Mouse (Mus musculus) MEL (cell line): ENCODE data around the gene Gnl1. TPM values are rescaled to one million over a fixed set of nuclear protein-coding genes. Genes with fewer than 3 reads are reported as not detected.
A peak's percentile ranks its signal among the peaks of the same experiment; 100 is the strongest.
"Not testable (repeated sequence)": the region's sequence is repeated elsewhere in the genome, so short reads cannot be mapped to it uniquely, and the experiment has no call there.

Experiments used
- DNase-seq: peaks from one replicate; pipeline ENCODE4 v3.0.0; 2011; ENCODE audit warnings: low read depth, low spot score
- H3K27ac ChIP-seq: 2 replicates; pipeline ENCODE4 v1.5.1; 2012; ENCODE audit warnings: low read depth, mild to moderate bottlenecking, control low read depth, low read length, moderate library complexity; ENCODE audit not compliant: control insufficient read depth
- H3K27me3 ChIP-seq, 2 experiments: fragments of 150-350 bp in 1 of 2; sonication (generic) in 1 of 2; 2 replicates each; pipeline ENCODE4 v1.6.1; 2012; ENCODE audit warnings: low read length in 2 of 2, mild to moderate bottlenecking in 2 of 2, improper control_type of control experiment in 1 of 2, moderate library complexity in 1 of 2; ENCODE audit not compliant: insufficient read depth in 2 of 2, control insufficient read depth in 1 of 2
- H3K36me3 ChIP-seq, 2 experiments: 2 replicates each; pipeline ENCODE4 v1.6.1; 2012 to 2014; ENCODE audit warnings: low read length in 2 of 2, improper control_type of control experiment in 1 of 2, inconsistent platforms in 1 of 2, mild to moderate bottlenecking in 1 of 2; ENCODE audit not compliant: insufficient read depth in 2 of 2, control insufficient read depth in 1 of 2
- H3K4me1 ChIP-seq, 2 experiments: fragments of 150-350 bp in 1 of 2; sonication (generic) in 1 of 2; 2 replicates each; pipeline ENCODE4 v1.6.1; 2012; ENCODE audit warnings: low read length in 2 of 2, improper control_type of control experiment in 1 of 2, mild to moderate bottlenecking in 1 of 2; ENCODE audit not compliant: insufficient read depth in 2 of 2, control insufficient read depth in 1 of 2
- H3K4me3 ChIP-seq, 2 experiments: fragments of 150-350 bp in 1 of 2; sonication (generic) in 1 of 2; 2 replicates each; pipeline ENCODE4 v1.5.1; 2012; ENCODE audit warnings: low read depth in 2 of 2, low read length in 2 of 2, mild to moderate bottlenecking in 2 of 2, moderate library complexity in 2 of 2, control low read depth in 1 of 2, improper control_type of control experiment in 1 of 2; ENCODE audit not compliant: control insufficient read depth in 1 of 2, insufficient read depth in 1 of 2
- H3K79me2 ChIP-seq: 2 replicates; pipeline ENCODE4 v1.6.1; 2012; ENCODE audit warnings: mild to moderate bottlenecking, low read length, moderate library complexity; ENCODE audit not compliant: control insufficient read depth, poor library complexity, insufficient read depth
- H3K9ac ChIP-seq: 2 replicates; pipeline ENCODE4 v1.6.1; 2012; ENCODE audit warnings: low read depth, mild to moderate bottlenecking, control low read depth, low read length, moderate library complexity; ENCODE audit not compliant: control insufficient read depth, poor library complexity, severe bottlenecking
- H3K9me3 ChIP-seq: fragments of 150-350 bp; sonication (generic); replicated peaks from 2 replicates; pipeline ENCODE4 v1.6.1; 2012; ENCODE audit warnings: mild to moderate bottlenecking, low read length, improper control_type of control experiment, moderate library complexity; ENCODE audit not compliant: insufficient read depth
- CHD1 ChIP-seq: IDR thresholded peaks from 2 replicates; pipeline ENCODE4 v1.6.1; 2012; ENCODE audit warnings: low read depth, mild to moderate bottlenecking, inconsistent platforms, low read length, improper control_type of control experiment
- CHD2 ChIP-seq: IDR thresholded peaks from 2 replicates; pipeline ENCODE4 v1.6.1; 2011; ENCODE audit warnings: low read length, improper control_type of control experiment
- ETS1 ChIP-seq: IDR thresholded peaks from 2 replicates; pipeline ENCODE4 v1.6.1; 2012; ENCODE audit warnings: low read depth, mild to moderate bottlenecking, inconsistent platforms, low read length, improper control_type of control experiment, moderate library complexity
- MXI1 ChIP-seq: IDR thresholded peaks from 2 replicates; pipeline ENCODE4 v1.6.1; 2011; ENCODE audit warnings: mild to moderate bottlenecking, low read depth, low read length, improper control_type of control experiment
- MYC ChIP-seq: IDR thresholded peaks from 2 replicates; pipeline ENCODE4 v1.6.1; 2011; ENCODE audit warnings: low read depth, mild to moderate bottlenecking, low read length, improper control_type of control experiment, moderate library complexity
- POLR2A ChIP-seq, 2 experiments: IDR thresholded peaks; 2 replicates each; pipeline ENCODE4 v1.6.1; 2011 to 2012; ENCODE audit warnings: low read length in 2 of 2, mild to moderate bottlenecking in 2 of 2, control low read depth in 1 of 2, improper control_type of control experiment in 1 of 2, low read depth in 1 of 2, moderate library complexity in 1 of 2; ENCODE audit not compliant: control insufficient read depth in 1 of 2, insufficient read depth in 1 of 2, poor library complexity in 1 of 2
- POLR2AphosphoS5 ChIP-seq: IDR thresholded peaks from 2 replicates; pipeline ENCODE4 v1.6.1; 2012; ENCODE audit warnings: low read depth, borderline replicate concordance, mild to moderate bottlenecking, inconsistent platforms, low read length, moderate library complexity, mixed read lengths
- RAD21 ChIP-seq: IDR thresholded peaks from 2 replicates; pipeline ENCODE4 v1.6.1; 2011; ENCODE audit warnings: mild to moderate bottlenecking, low read depth, low read length, improper control_type of control experiment
- RCOR1 ChIP-seq: IDR thresholded peaks from 2 replicates; pipeline ENCODE4 v1.6.1; 2012; ENCODE audit warnings: low read depth, mild to moderate bottlenecking, inconsistent platforms, low read length, improper control_type of control experiment
- ZC3H11A ChIP-seq: IDR thresholded peaks from 2 replicates; pipeline ENCODE4 v1.6.1; 2012; ENCODE audit warnings: low read depth, mild to moderate bottlenecking, inconsistent platforms, low read length, improper control_type of control experiment
- ZKSCAN1 ChIP-seq: IDR thresholded peaks from 2 replicates; pipeline ENCODE4 v1.6.1; 2012; ENCODE audit warnings: low read depth, mild to moderate bottlenecking, inconsistent platforms, low read length, improper control_type of control experiment, moderate library complexity
- polyA plus RNA-seq, 2 experiments: library from polyadenylated mRNA; stranded (reverse) in 1 of 2; unstranded in 1 of 2; fragments of >175 nt in 1 of 2; fragments of >200 nt in 1 of 2; gene quantifications; 2 replicates each; pipeline versions ENCODE4 v1.2.1 to v1.2.4; 2012; ENCODE audit warnings: low replicate concordance in 2 of 2, low read depth in 1 of 2; ENCODE audit not compliant: insufficient read length in 2 of 2, insufficient read depth in 1 of 2, missing spikeins in 1 of 2
- total RNA-seq: library from RNA; depleted of rRNA; stranded (reverse); fragments of 300-350 nt; gene quantifications from 2 replicates; pipeline ENCODE4 v1.2.3, GENCODE M21; 2012

Gene Gnl1
- total and polyA plus RNA-seq, 3 experiments, result 57.1 to 98.5 TPM; not detected in 1

DNA sequence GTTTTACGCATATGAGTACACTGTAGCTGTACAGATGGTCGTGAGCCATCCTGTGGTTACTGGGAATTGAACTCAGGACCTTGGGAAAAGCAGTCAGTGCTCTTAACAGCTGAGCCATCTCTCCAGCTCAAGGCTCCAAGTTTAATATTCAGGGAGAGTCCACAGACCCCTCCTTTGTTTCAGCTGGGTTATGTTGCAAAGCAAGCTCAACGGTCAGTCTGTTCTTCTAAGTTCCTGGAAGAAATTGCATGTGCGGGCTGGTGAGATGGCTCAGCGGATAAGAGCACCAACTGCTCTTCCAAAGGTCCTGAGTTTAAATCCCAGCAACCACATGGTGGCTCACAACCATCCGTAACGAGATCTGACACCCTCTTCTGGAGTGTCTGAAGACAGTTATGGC lies 24.8 kb downstream of the Gnl1 start:
- peaks cover 23 to 41% of the 10 kb centered on the region in 2 experiments for H3K4me1 ChIP-seq
- DNase-seq, result peak; percentile 11
- peaks cover 54% of the 10 kb centered on the region for H3K79me2 ChIP-seq
- peaks cover 12 to 40% of the 10 kb centered on the region in 2 experiments for H3K36me3 ChIP-seq
- not testable (repeated sequence) for H3K27me3 ChIP-seq, H3K9me3 ChIP-seq, H3K9ac ChIP-seq, H3K27ac ChIP-seq, H3K4me3 ChIP-seq
- peak in 1 of 2 experiments; percentile 17; a peak in 1 of 4 replicates for TF ChIP-seq POLR2A (IDR thresholded peaks at IDR 0.05; ENCODE audit: control insufficient read depth in 1 of 2, insufficient read depth in 1 of 2, low read depth in 1 of 2, low read length in 2 of 2, poor library complexity in 1 of 2)

DNA sequence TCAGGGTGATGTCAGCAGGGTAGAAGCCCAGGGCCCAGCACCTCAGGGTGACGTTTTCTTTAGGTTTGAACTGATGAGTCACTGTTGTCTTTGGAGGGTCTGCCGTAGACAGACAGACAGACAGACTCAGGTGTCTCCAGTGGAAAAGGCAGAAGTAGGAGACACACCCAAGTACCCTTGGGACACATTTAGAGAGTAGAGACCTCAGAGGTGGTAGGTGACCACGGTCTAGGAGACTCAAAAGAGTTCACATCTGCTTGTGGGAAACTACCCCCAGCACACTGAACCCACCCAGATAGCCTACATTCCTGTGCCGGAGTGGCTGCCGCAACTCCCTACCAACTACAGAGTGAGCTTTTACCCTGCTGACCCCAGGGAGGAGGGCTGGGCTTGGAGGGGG lies 35.3 kb downstream of the Gnl1 start:
- H3K79me2 ChIP-seq, result peaks cover 53% of the 10 kb centered on the region
- H3K27me3 ChIP-seq, result no peaks in the 10 kb centered on the region
- H3K4me3 ChIP-seq, result no peak overlapping the region
- no peak overlapping the region for H3K9ac ChIP-seq
- H3K4me1 ChIP-seq, result peaks cover 3 to 30% of the 10 kb centered on the region in 2 experiments
- H3K9me3 ChIP-seq, result no peaks in the 10 kb centered on the region
- DNase-seq, result peak; percentile 12
- TF ChIP-seq CHD2, result no peak
- TF ChIP-seq CHD1, result no peak
- no peak for TF ChIP-seq RCOR1
- no peak for TF ChIP-seq POLR2A (IDR thresholded peaks at IDR 0.05; ENCODE audit: control insufficient read depth in 1 of 2, insufficient read depth in 1 of 2, low read depth in 1 of 2, low read length in 2 of 2, poor library complexity in 1 of 2)
- no peak overlapping the region for H3K27ac ChIP-seq
- H3K36me3 ChIP-seq, result peaks cover 15 to 31% of the 10 kb centered on the region in 2 experiments

DNA sequence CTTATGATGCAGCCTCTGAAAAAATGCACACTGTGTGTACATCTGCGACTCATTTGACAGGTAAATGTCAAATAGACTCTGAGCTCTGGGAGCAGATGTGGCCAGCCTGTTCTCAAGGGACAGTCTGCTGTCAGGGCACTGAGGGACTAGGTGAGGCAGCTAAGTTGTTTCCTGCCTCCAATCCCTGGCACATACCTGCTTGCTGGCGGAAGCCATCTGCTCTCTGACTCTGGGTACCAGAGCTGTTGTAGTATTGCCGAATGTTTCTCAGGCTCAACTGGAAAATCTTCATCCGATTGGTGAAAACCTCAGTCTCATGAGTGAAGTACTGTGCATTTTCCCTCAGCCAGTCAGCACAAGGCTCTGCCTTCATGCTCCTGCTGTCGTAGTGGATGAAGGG lies 37.4 kb downstream of the Gnl1 start:
- TF ChIP-seq MXI1 (0 out of 2 replicates have a peak, but pooled peaks have one; percentile 19), ZKSCAN1 (no peak), POLR2AphosphoS5 (no peak), ZC3H11A (no peak)
- TF ChIP-seq, all 39 proteins: peak for 1
- DNase-seq, result peak; percentile 48
- H3K9ac ChIP-seq, result no peak overlapping the region
- peak overlapping the region; percentile 11; the same call in 1 of the 2 replicates for H3K27ac ChIP-seq
- H3K9me3 ChIP-seq, result no peaks in the 10 kb centered on the region
- H3K36me3 ChIP-seq, result peaks cover 15 to 40% of the 10 kb centered on the region in 2 experiments
- H3K4me3 ChIP-seq, result no peak overlapping the region
- peaks cover 62% of the 10 kb centered on the region for H3K79me2 ChIP-seq
- H3K27me3 ChIP-seq, result no peaks in the 10 kb centered on the region
- peaks cover 8 to 40% of the 10 kb centered on the region in 2 experiments for H3K4me1 ChIP-seq

DNA sequence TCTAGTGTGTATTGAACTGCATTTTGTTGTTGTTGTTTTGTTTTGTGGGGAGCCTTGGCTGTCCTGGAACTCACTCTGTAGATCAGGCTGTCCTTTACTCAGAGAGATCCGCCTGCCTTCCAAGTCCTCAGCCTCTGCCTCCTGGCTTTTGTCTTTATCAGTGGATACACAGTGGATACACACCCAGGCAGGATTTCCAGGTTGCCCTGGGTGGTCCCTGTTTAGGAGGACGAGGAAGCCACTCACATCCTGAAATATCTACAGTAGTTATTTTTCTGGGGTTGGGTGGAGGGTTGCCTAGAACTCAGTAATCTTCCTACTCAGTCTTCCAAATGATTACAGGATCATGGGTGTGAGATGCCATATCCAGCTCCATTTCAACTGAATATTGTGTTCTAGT lies 39.3 kb downstream of the Gnl1 start:
- no peak for TF ChIP-seq ETS1
- no peak for TF ChIP-seq RAD21
- no peak for TF ChIP-seq MXI1
- no peak for TF ChIP-seq MYC
- no peak for TF ChIP-seq ZKSCAN1
- Histone ChIP-seq H3K36me3 (peaks cover 15 to 58% of the 10 kb centered on the region in 2 experiments), H3K27me3 (no peaks in the 10 kb centered on the region), H3K27ac (peak overlapping the region; percentile 97), H3K9ac (peak overlapping the region; percentile 60), H3K4me3 (peak overlapping the region; percentile 32 to 52; a peak in 3 of 4 replicates), H3K4me1 (peaks cover 22 to 57% of the 10 kb centered on the region in 2 experiments), H3K9me3 (no peaks in the 10 kb centered on the region), H3K79me2 (peaks cover 78% of the 10 kb centered on the region)
- DNase-seq, result peak; percentile 42
